8 mouse cellular contexts compared by ENCODE assay signal in genomic region chr13:24279407-24279761, GRCm38 (mm10). TPM values are rescaled to one million over a fixed set of nuclear protein-coding genes. Genes with fewer than 3 reads are reported as not detected.
A peak's percentile ranks its signal among the peaks of the same experiment; 100 is the strongest.
DNase-seq lines count a peak whose midpoint lies in the region; ATAC-seq and TF ChIP-seq lines count a peak whose summit lies in the region.

No protein-coding gene starts in this region.

- peak; percentile 44 for DNase-seq in cerebellum, adult 9-11 months
- DNase-seq in testis, postnatal 10 days (ENCODE audit: low spot score) = no peak
- no peak for DNase-seq in thymus, postnatal 14 days
- no peak for DNase-seq in layer of hippocampus, adult 18-20 months (ENCODE audit: low spot score in 2 of 2)

- no peak for ATAC-seq in cerebellum, adult (ENCODE audit: insufficient number of reproducible peaks, low FRiP score, low TSS enrichment)
- no peak for ATAC-seq in liver, embryonic 15.5 days (ENCODE audit: insufficient read depth)
- ATAC-seq in activated CD4-positive, CD25-positive, alpha-beta regulatory T cell, adult 4 months = no peak

- no peaks in the 10 kb centered on the region for H3K36me3 ChIP-seq in testis, adult 2 months (ENCODE audit: control insufficient read depth, insufficient read depth, low read length)
- H3K36me3 ChIP-seq in liver, embryonic 15.5 days (replicated peaks) = no peaks in the 10 kb centered on the region

- H3K9me3 ChIP-seq in liver, embryonic 15.5 days (replicated peaks) = no peaks in the 10 kb centered on the region

- TF ChIP-seq POLR2A in testis, adult 2 months (IDR thresholded peaks at IDR 0.05; ENCODE audit: control insufficient read depth, low read depth, low read length) = no peak

- TF ChIP-seq CTCF in testis, adult 2 months (IDR thresholded peaks at IDR 0.05; ENCODE audit: control insufficient read depth, insufficient read depth, insufficient replicate concordance, low read depth, low read length) = no peak

- H3K9ac ChIP-seq in liver, embryonic 15.5 days = no peak overlapping the region

- 0 out of 2 replicates have a peak overlapping the region, but pooled peaks have one; percentile 5 for H3K27ac ChIP-seq in testis, adult 2 months (ENCODE audit: control insufficient read depth, insufficient read depth, low read depth, low read length)
- no peak overlapping the region for H3K27ac ChIP-seq in liver, embryonic 15.5 days (replicated peaks)

- H3K4me1 ChIP-seq in testis, adult 2 months (ENCODE audit: control insufficient read depth, insufficient read depth, low read length) = peaks cover 7% of the 10 kb centered on the region
- H3K4me1 ChIP-seq in liver, embryonic 15.5 days (replicated peaks) = peaks cover 7% of the 10 kb centered on the region; the same call in 1 of the 2 replicates

- no peaks in the 10 kb centered on the region for H3K27me3 ChIP-seq in testis, adult 2 months (ENCODE audit: control insufficient read depth, insufficient read depth, low read length)
- H3K27me3 ChIP-seq in liver, embryonic 15.5 days = peaks cover 55% of the 10 kb centered on the region

- peak overlapping the region; percentile 87 for H3K4me3 ChIP-seq in testis, adult 2 months (ENCODE audit: control insufficient read depth, low read depth, low read length)
- 0 out of 2 replicates have a peak overlapping the region, but pooled peaks have one; percentile 62 for H3K4me3 ChIP-seq in liver, embryonic 15.5 days (replicated peaks)

- WGBS in liver, embryonic 15.5 days (ENCODE audit: insufficient replicate concordance) = 58% methylated on average over 11 of the region's 11 CpGs

- peak overlapping the region; percentile 67 for H3K4me2 ChIP-seq in liver, embryonic 15.5 days

RNA-seq across cellular contexts. Expression of gene Carmil1, which starts 1.2 kb away (rescaled TPM):
- 30.3 and 32.8 TPM in 2 replicates for polyA plus RNA-seq in testis, adult 2 months (2012; rRNA removed)
- 4.1 and 5.1 TPM in 2 replicates for polyA plus RNA-seq in liver, embryonic 15.5 days (2015; fragmentation: Nextera tagmentation; extraction: Ambion mirVana)
- under 1 TPM; 0.41 to 0.90 TPM for polyA plus RNA-seq in activated CD4-positive, CD25-positive, alpha-beta regulatory T cell, adult 4 months (2017; shearing (Covaris generic))
- total RNA-seq in layer of hippocampus, adult 18-20 months (2021) = 10 to 100 TPM; 32.1 to 34.7 TPM

RNA-seq across cellular contexts. Expression of gene Cmah, which starts 47.8 kb away (rescaled TPM):
- polyA plus RNA-seq in testis, adult 2 months (2012; rRNA removed) = 0.23 TPM in 2 replicates
- polyA plus RNA-seq in liver, embryonic 15.5 days (2015; fragmentation: Nextera tagmentation; extraction: Ambion mirVana) = 0.81 and 1.1 TPM in 2 replicates
- polyA plus RNA-seq in activated CD4-positive, CD25-positive, alpha-beta regulatory T cell, adult 4 months (2017; shearing (Covaris generic)) = 10 to 100 TPM; 44.0 to 44.5 TPM
- total RNA-seq in layer of hippocampus, adult 18-20 months (2021) = under 1 TPM; 0.42 to 0.79 TPM

Comparison
In these comparisons a context has a peak if more than half of its experiments do, and no peak if none do; other contexts are left out.
1. RNA of gene Cmah, which starts 47.8 kb away (polyA plus RNA-seq): 44.0 to 44.5 TPM in activated CD4-positive, CD25-positive, alpha-beta regulatory T cell, adult 4 months; 0.81 to 1.1 TPM in liver, embryonic 15.5 days and 0.23 TPM in testis, adult 2 months; every median in the first group is over 10 times any median in the second.